Mouse (Mus musculus): ENCODE data around the gene Lap3.

The Lap3 gene

GRCm38 (mm10) chr5:45496042-45496441, 2.9 kb downstream of the Lap3 start:
- no peak for DNase-seq (ENCODE audit: low read depth)

GRCm38 (mm10) chr5:45496479-45496878, 3.3 kb downstream of the Lap3 start:
- DNase-seq (ENCODE audit: low read depth) = no peak

- DNase-seq (ENCODE audit: low read depth) = no peak
Observed at GRCm38 (mm10) chr5:45496930-45497550, 3.9 kb downstream of the Lap3 start.

- no peak for DNase-seq (ENCODE audit: low read depth)
Observed at GRCm38 (mm10) chr5:45497564-45497963, 4.4 kb downstream of the Lap3 start.

GRCm38 (mm10) chr5:45510071-45510470, 16.9 kb downstream of the Lap3 start:
- no peak for DNase-seq (ENCODE audit: low read depth)

- DNase-seq (ENCODE audit: low read depth) = no peak
Observed at GRCm38 (mm10) chr5:45512908-45513307, 19.7 kb downstream of the Lap3 start.

- DNase-seq (ENCODE audit: low read depth) = no peak
Observed at GRCm38 (mm10) chr5:45513511-45513910, 20.3 kb downstream of the Lap3 start.

GRCm38 (mm10) chr5:45514599-45514998, 21.4 kb downstream of the Lap3 start:
- no peak for DNase-seq (ENCODE audit: low read depth)

- no peak for DNase-seq (ENCODE audit: low read depth)
Observed at GRCm38 (mm10) chr5:45515151-45515743, 22.1 kb downstream of the Lap3 start.

- DNase-seq (ENCODE audit: low read depth) = peak; percentile 76
Observed at GRCm38 (mm10) chr5:45519960-45520808, 27.0 kb downstream of the Lap3 start, which contains the start of gene Med28. TSS of gene Med28 (plus strand) at chr5:45520229.

- peak; percentile 9 for DNase-seq (ENCODE audit: low read depth)
Observed at GRCm38 (mm10) chr5:45520809-45521110, 27.6 kb downstream of the Lap3 start.

- no peak for DNase-seq (ENCODE audit: low read depth)
Observed at GRCm38 (mm10) chr5:45521601-45522000, 28.4 kb downstream of the Lap3 start.

- no peak for DNase-seq (ENCODE audit: low read depth)
Observed at GRCm38 (mm10) chr5:45525101-45525500, 31.9 kb downstream of the Lap3 start.

GRCm38 (mm10) chr5:45526338-45526737, 33.2 kb downstream of the Lap3 start:
- DNase-seq (ENCODE audit: low read depth) = no peak

- peak; percentile 33 for DNase-seq (ENCODE audit: low read depth)
Observed at GRCm38 (mm10) chr5:45529696-45530095, 36.5 kb downstream of the Lap3 start.

- peak; percentile 33 for DNase-seq (ENCODE audit: low read depth)
Observed at GRCm38 (mm10) chr5:45534319-45535098, 41.3 kb downstream of the Lap3 start.

GRCm38 (mm10) chr5:45535177-45535576, 42.0 kb downstream of the Lap3 start:
- DNase-seq (ENCODE audit: low read depth) = no peak

GRCm38 (mm10) chr5:45539502-45539901, 46.3 kb downstream of the Lap3 start:
- no peak for DNase-seq (ENCODE audit: low read depth)

GRCm38 (mm10) chr5:45543374-45543773, 50.2 kb downstream of the Lap3 start:
- no peak for DNase-seq (ENCODE audit: low read depth)

- DNase-seq (ENCODE audit: low read depth) = no peak
Observed at GRCm38 (mm10) chr5:45549586-45549985, 56.4 kb downstream of the Lap3 start.
